Mouse (Mus musculus) liver, embryonic 14.5 days (tissue): Measurements from ENCODE around the gene Ier5.

Experiments
- CTCF ChIP-seq: IDR thresholded peaks from 2 replicates; pipeline ENCODE4 v1.5.1; 2016; ENCODE audit warnings: antibody characterized with exemption, low read depth, control low read depth
- EP300 ChIP-seq: IDR thresholded peaks from 2 replicates; pipeline ENCODE4 v1.6.1; 2016; ENCODE audit warnings: antibody characterized with exemption, low read depth

DNA sequence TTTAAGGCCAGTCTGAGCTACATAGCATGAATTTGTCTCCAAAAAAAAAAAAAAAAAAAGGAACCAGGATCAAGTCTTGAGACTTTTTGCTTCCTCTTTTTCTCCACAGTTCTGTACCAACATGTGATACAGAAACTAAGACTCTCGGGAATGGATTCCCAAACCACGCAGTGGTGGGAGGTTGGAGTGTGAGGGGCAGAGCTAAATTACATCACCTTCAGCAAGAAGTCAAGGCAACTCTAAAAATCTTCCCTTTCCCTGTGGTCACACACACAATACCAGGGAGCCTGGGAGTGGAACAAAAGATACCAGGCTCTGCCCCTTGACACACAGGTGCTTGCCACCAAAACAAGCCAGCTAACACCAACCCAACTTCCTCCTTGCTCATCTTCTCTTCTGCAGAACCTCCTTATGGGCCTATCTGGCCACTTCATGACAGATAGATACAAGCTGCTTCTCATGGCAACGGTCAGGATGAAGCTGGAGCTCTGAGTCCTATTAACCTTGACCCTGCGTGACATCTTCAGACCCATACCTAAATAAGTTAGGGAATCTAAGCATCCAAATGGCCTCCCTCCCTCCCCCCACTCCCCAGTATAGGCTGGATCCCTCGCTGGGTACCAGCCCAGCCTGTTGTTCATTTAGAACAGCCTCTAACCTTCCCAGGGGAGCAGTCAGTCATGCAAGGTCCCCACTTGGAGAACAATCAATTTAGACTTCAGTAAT, 28.7 kb downstream of the Ier5 start:
- TF ChIP-seq CTCF = no peak
- no peak for TF ChIP-seq EP300
